Mouse (Mus musculus): ENCODE results near the gene Tbc1d10c.
A peak's percentile ranks its signal among the peaks of the same experiment; 100 is the strongest.

Gene Tbc1d10c

GRCm38 (mm10) chr19:4144550-4145498 is 46.3 kb downstream of the Tbc1d10c start:
- DNase-seq (ENCODE audit: low read depth), result no peak

GRCm38 (mm10) chr19:4143759-4144268 is 47.3 kb downstream of the Tbc1d10c start, which contains the start of gene Cabp4:
TSS of gene Cabp4 (minus strand) at chr19:4144033.
- DNase-seq (ENCODE audit: low read depth), result no peak

- DNase-seq (ENCODE audit: low read depth), result no peak
Measured at GRCm38 (mm10) chr19:4142416-4143173, 48.5 kb downstream of the Tbc1d10c start.

GRCm38 (mm10) chr19:4140147-4140546 is 50.9 kb downstream of the Tbc1d10c start:
- DNase-seq (ENCODE audit: low read depth), result no peak

- no peak for DNase-seq (ENCODE audit: low read depth)
Measured at GRCm38 (mm10) chr19:4139446-4139845, 51.6 kb downstream of the Tbc1d10c start, which contains the start of gene Gpr152. TSS of gene Gpr152 (plus strand) at chr19:4139787.

GRCm38 (mm10) chr19:4137913-4138312 is 53.2 kb downstream of the Tbc1d10c start:
- no peak for DNase-seq (ENCODE audit: low read depth)

- DNase-seq (ENCODE audit: low read depth), result peak; percentile 48
Measured at GRCm38 (mm10) chr19:4136463-4136862, 54.6 kb downstream of the Tbc1d10c start.

GRCm38 (mm10) chr19:4135963-4136345 is 55.1 kb downstream of the Tbc1d10c start:
- peak; percentile 59 for DNase-seq (ENCODE audit: low read depth)

GRCm38 (mm10) chr19:4135229-4135962 is 55.7 kb downstream of the Tbc1d10c start:
- peak; percentile 36 for DNase-seq (ENCODE audit: low read depth)

GRCm38 (mm10) chr19:4134354-4134753 is 56.7 kb downstream of the Tbc1d10c start:
- no peak for DNase-seq (ENCODE audit: low read depth)

All from NIH3T3 (cell line).